Mouse (Mus musculus) liver, adult 2 months (tissue): ENCODE measurements around the gene Tvp23b. TPM values are rescaled to one million over a fixed set of nuclear protein-coding genes. Genes with fewer than 3 reads are reported as not detected.
A peak's percentile ranks its signal among the peaks of the same experiment; 100 is the strongest.

Experiments
- DNase-seq: peaks from one replicate; pipeline ENCODE4 v3.0.0-alpha.2; 2011; ENCODE audit warnings: low read depth, low spot score; ENCODE audit errors: extremely low read depth
- H3K27ac ChIP-seq: fragments of 200-500 bp; replicated peaks from 2 replicates; pipeline ENCODE4 v1.5.1; 2012; ENCODE audit warnings: low read depth, mild to moderate bottlenecking, control low read depth, inconsistent platforms, low read length; ENCODE audit not compliant: insufficient read depth
- H3K27me3 ChIP-seq: fragments of 200-500 bp; 2 replicates; pipeline ENCODE4 v1.6.1; 2012; ENCODE audit warnings: mild to moderate bottlenecking, moderate library complexity, low read length, inconsistent platforms; ENCODE audit not compliant: control insufficient read depth, insufficient read depth
- H3K36me3 ChIP-seq: fragments of 200-500 bp; 2 replicates; pipeline ENCODE4 v1.6.1; 2012; ENCODE audit warnings: low read length, inconsistent platforms; ENCODE audit not compliant: control insufficient read depth, insufficient read depth
- H3K4me1 ChIP-seq: fragments of 200-500 bp; 2 replicates; pipeline ENCODE4 v1.6.1; 2011; ENCODE audit warnings: low read length; ENCODE audit not compliant: control insufficient read depth, insufficient read depth
- H3K4me3 ChIP-seq: fragments of 200-500 bp; 2 replicates; pipeline ENCODE4 v1.5.1; 2011; ENCODE audit warnings: low read depth, mild to moderate bottlenecking, control low read depth, low read length, moderate library complexity; ENCODE audit not compliant: insufficient read depth
- H3K79me2 ChIP-seq: fragments of 200-500 bp; 2 replicates; pipeline ENCODE4 v1.6.1; 2012; ENCODE audit warnings: inconsistent platforms, mild to moderate bottlenecking, low read length, moderate library complexity; ENCODE audit not compliant: control insufficient read depth, insufficient read depth
- H3K9ac ChIP-seq: fragments of 200-500 bp; 2 replicates; pipeline ENCODE4 v1.6.1; 2012; ENCODE audit warnings: low read depth, mild to moderate bottlenecking, control low read depth, inconsistent platforms, low read length
- CTCF ChIP-seq: fragments of 200-500 bp; IDR thresholded peaks from 2 replicates; pipeline ENCODE4 v1.5.1; 2011; ENCODE audit warnings: low read depth, low read length, control low read depth
- POLR2A ChIP-seq: fragments of 200-500 bp; IDR thresholded peaks from 2 replicates; pipeline ENCODE4 v1.6.1; 2011; ENCODE audit warnings: low read length, control low read depth; ENCODE audit not compliant: insufficient read depth; ENCODE audit errors: extremely low read depth
- WGBS: fragments of 180-500 bp; shearing (Covaris S2); methylation state at CpG from one replicate; pipeline ENCODE4 v1.1.7; 2018; 5-methylcytosine and 5-hydroxymethylcytosine counted together
- polyA plus RNA-seq: library from polyadenylated mRNA; depleted of rRNA; stranded (reverse); fragments of >200 nt; gene quantifications from 2 replicates; pipeline ENCODE4 v1.2.3, GENCODE M21; 2012
- total RNA-seq: library from RNA; depleted of rRNA; stranded (reverse); fragments of >200 nt; gene quantifications from 2 replicates; pipeline ENCODE4 v1.2.3, GENCODE M21; 2014

Gene Tvp23b
- total and polyA plus RNA-seq, 2 experiments = 10.1 to 31.0 TPM

DNA sequence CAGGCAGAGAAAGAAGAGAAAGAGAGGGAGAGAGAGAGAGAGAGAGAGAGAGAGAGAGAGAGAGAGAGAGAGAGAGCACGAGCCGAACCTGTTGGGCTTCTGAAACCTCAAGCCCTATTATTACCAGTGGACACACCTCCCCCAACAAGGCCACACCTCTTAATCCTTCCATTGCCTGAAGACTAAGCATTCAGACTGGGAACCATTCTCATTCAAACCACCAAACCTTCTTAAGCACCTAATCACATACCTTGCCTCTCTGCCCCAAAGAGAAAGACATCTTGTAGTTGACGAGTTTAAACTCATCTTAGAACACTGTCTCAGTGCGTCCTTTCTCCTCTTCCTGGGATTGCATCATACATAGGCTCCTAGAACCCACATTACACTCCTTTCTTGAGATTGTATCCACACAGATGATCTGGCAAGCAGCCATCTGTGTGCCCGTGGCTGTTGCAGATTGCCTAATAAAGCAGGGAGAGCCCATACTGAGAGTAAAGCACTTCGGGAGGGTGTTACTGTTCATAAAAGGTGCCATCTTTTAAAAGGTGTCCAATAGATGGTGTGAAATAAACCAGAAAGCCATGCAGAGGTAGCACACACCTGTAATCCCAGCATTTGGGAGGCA is 24.7 kb downstream of the Tvp23b start:
- H3K9ac ChIP-seq = no peak overlapping the region
- H3K79me2 ChIP-seq = no peaks in the 10 kb centered on the region
- 75% methylated on average over 6 of the region's 6 CpGs for WGBS
- H3K4me1 ChIP-seq = no peaks in the 10 kb centered on the region
- no peaks in the 10 kb centered on the region for H3K27me3 ChIP-seq
- no peak overlapping the region for H3K27ac ChIP-seq
- no peak for TF ChIP-seq CTCF
- no peak for TF ChIP-seq POLR2A
- no peaks in the 10 kb centered on the region for H3K36me3 ChIP-seq
- H3K4me3 ChIP-seq = no peak overlapping the region
- DNase-seq = no peak

GRCm38 (mm10) chr11:62909720-62910306 is 30.6 kb downstream of the Tvp23b start:
- H3K4me3 ChIP-seq = no peak overlapping the region
- peak; percentile 4; the same call in 1 of the 2 replicates for TF ChIP-seq CTCF
- TF ChIP-seq POLR2A = no peak
- no peaks in the 10 kb centered on the region for H3K4me1 ChIP-seq
- WGBS = 86% methylated on average over 3 of the region's 3 CpGs
- no peaks in the 10 kb centered on the region for H3K27me3 ChIP-seq
- no peak overlapping the region for H3K27ac ChIP-seq
- H3K36me3 ChIP-seq = no peaks in the 10 kb centered on the region
- no peak overlapping the region for H3K9ac ChIP-seq
- no peaks in the 10 kb centered on the region for H3K79me2 ChIP-seq
- DNase-seq = no peak

GRCm38 (mm10) chr11:62911362-62911761 is 32.1 kb downstream of the Tvp23b start:
- Histone ChIP-seq H3K36me3 (no peaks in the 10 kb centered on the region), H3K79me2 (no peaks in the 10 kb centered on the region), H3K4me1 (no peaks in the 10 kb centered on the region), H3K4me3 (no peak overlapping the region), H3K27ac (no peak overlapping the region), H3K9ac (no peak overlapping the region), H3K27me3 (no peaks in the 10 kb centered on the region)
- TF ChIP-seq POLR2A = no peak
- TF ChIP-seq CTCF = no peak
- no peak for DNase-seq
- WGBS = 88% methylated on average over 8 of the region's 8 CpGs

DNA sequence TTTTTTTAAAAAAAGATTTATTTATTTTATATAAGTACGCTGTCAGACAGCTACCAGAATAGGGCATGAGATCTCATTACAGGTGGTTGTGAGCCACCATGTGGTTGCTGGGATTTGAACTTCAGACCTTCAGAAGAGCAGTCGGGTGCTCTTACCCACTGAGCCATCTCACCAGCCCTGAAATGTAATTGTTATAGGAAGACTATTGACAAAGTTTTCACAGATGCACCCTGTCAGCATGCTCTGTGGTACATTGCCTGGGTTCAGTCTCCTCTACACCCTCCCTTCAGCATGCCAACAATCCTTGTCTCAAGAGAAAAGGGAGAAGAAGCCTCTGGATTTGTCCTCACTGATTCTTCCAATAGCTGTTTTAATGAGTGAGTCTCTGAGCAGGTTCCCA is 33.9 kb downstream of the Tvp23b start:
- WGBS = 92% methylated on average over 2 of the region's 2 CpGs
- 0 out of 2 replicates have a peak, but pooled peaks cover 4% of the 10 kb centered on the region for H3K27me3 ChIP-seq
- no peak overlapping the region for H3K27ac ChIP-seq
- H3K4me1 ChIP-seq = peaks cover 3% of the 10 kb centered on the region
- H3K9ac ChIP-seq = no peak overlapping the region
- H3K4me3 ChIP-seq = no peak overlapping the region
- TF ChIP-seq CTCF = no peak
- no peak for TF ChIP-seq POLR2A
- no peaks in the 10 kb centered on the region for H3K79me2 ChIP-seq
- DNase-seq = no peak
- H3K36me3 ChIP-seq = no peaks in the 10 kb centered on the region

DNA sequence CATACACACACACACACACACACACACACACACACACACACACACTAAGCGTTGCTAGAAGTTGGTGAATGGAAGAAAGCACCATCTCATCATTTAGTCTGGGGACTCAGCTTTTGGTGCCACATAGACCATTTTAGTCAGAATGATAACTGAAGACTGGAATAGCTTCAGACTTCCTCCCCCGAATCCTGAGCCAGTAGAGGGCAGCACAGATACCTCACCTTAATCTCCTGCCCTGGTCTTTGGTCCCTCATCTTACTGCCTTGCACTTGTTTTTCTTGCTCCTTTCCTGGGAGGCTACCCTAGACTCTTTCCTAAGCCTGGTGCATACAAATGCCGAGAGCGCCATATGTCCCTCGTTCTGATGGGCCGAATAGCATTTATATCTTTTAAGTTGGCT is 35.3 kb downstream of the Tvp23b start:
- peak; percentile 37; the same call in 1 of the 2 replicates for TF ChIP-seq CTCF
- no peak for TF ChIP-seq POLR2A
- WGBS = 70% methylated on average over 6 of the region's 6 CpGs
- H3K27ac ChIP-seq = no peak overlapping the region
- H3K79me2 ChIP-seq = no peaks in the 10 kb centered on the region
- peaks cover 3% of the 10 kb centered on the region for H3K4me1 ChIP-seq
- H3K4me3 ChIP-seq = no peak overlapping the region
- H3K27me3 ChIP-seq = 0 out of 2 replicates have a peak, but pooled peaks cover 4% of the 10 kb centered on the region
- H3K9ac ChIP-seq = no peak overlapping the region
- no peak for DNase-seq
- no peaks in the 10 kb centered on the region for H3K36me3 ChIP-seq

GRCm38 (mm10) chr11:62915486-62915885 is 36.2 kb downstream of the Tvp23b start:
- peaks cover 3% of the 10 kb centered on the region for H3K4me1 ChIP-seq
- no peaks in the 10 kb centered on the region for H3K79me2 ChIP-seq
- H3K27ac ChIP-seq = no peak overlapping the region
- H3K27me3 ChIP-seq = 0 out of 2 replicates have a peak, but pooled peaks cover 4% of the 10 kb centered on the region
- no peaks in the 10 kb centered on the region for H3K36me3 ChIP-seq
- no peak overlapping the region for H3K9ac ChIP-seq
- DNase-seq = no peak
- TF ChIP-seq CTCF (no peak), POLR2A (no peak)
- WGBS = 53% methylated on average over 2 of the region's 2 CpGs
- H3K4me3 ChIP-seq = no peak overlapping the region
